Mouse (Mus musculus) embryo, embryonic 11 days (tissue): ENCODE results near the gene Crtac1.

Experiments
- DNase-seq: peaks from one replicate; pipeline ENCODE4 v3.0.0-alpha.2; 2015

The Crtac1 gene

DNA sequence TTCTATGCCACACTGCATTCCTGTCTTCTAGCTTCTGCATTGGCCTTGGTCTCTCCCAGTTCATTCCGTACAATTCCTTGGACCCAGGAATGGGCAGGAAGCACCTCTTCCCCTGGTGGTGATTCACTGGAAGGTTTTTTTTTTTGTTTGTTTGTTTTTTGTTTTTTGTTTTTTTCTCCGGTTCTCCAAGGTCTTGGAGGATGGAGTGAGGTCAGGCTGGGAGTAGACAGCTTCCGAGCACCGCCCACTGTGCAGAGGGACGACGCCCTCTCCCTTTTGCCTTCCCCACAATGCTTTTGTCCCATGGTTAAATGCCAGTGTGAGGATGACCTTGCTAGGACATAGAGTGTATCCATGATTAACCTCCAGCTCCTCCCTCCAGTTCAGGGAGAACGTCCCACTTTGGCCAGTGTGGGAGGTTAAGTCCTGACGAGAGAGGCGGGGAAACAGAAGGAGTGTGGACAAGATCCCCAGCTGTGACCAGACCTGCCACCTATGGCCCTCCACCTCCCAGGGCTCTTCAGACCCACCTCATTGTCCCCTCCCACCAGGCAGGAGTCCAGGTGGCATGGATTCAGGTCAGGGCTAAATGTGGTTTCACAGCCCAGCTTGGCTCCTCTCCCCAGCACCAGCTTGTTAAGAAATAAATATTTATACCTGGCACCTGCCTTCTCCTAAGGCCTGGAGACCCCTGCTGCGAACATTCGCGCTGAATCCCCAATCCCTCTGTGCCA is 109.1 kb downstream of the Crtac1 start:
- DNase-seq = no peak

DNA sequence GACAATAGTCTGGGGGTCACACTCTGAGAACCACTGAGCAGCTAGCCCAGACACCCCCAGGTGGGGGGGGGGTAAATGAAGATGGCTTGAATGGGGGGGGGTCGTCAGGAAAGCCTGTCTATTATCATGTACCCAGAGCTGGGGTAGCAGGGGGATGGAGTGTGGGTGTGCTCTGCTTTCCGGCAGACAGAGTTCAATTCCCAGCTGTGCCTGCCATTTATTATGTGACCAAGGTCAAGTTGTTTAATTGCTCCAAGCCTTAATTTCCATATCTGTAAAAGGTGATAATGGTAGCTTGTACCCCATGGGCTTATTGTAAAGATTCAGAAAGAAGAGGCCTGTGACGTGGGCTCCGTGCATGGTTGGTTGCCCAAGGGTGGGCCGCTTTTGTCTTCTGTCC is 109.6 kb downstream of the Crtac1 start:
- DNase-seq = no peak

DNA sequence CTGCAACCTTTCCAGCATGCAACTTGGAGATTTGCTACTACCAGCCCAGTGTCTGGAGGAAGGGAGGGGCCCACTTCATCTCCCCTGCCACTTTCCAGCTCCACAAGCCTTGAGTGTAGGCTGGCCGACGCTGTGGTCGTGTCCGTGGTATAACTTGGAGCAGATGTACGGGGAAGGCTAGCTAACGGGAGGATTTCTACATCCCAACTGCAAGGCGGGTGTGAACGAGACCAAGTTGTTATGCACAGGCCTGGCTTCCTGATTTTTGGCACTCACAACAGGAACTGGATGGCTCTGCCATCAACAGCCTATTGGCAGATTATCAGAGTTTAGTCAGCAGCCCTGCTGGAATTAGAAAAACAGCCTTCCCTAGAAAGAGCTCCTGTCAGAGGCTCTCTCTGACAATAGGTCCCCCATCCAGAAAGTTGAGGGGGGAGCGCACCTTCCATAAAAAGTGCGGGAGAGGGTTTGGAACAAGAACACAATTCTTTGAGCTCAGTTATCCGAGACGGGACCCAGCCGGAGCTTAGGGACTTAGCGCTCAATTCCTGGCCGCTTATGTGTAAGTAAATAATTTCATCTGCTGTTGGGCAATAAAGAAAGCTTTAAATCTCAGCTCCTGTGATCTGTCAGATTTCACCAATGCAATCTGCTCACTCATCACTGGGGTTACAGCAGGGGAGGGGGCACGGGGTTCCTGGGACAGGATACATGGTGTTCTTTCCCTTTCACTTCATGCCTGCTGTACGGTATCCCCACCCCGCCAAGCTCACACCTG is 113.7 kb downstream of the Crtac1 start:
- no peak for DNase-seq

DNA sequence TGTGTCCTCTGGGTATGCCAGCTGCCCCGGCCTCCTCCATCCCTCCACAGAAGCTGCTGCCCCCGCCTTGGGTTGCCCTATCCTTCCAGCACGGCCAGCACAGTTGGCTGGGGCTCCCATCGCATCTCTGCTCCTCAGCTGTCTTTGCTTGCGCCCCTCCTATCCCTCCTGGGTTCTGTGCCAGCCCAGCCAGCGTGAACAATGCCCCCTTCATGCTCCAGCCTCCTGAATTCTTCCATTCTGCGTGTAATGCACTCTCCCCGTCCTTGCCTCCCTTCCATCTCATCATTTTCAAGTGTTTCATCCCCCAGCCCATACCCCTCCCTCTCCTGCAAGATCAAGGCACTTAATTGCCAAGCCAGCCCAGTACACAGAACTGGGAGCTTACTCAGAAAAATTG is 114.6 kb downstream of the Crtac1 start:
- DNase-seq = no peak

DNA sequence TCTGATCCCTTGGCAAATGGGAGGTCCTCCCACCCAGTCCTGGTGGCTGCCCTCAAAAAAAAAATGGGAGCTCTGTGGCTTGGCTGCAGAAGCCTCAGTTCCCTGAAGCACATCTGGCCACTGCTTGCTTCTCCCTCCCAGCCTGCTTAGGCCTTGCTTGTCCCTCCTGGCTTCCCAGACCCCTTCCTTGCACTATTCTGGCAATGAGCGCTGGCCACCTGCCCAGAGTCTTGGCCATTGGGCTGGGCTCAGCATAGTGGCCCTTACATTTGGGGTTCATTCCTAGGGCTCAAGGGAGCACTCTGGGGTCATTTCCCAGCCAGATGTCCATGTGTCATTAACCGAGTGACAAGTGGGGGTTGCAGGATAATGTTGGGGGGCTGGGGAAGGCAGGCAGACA is 115.1 kb downstream of the Crtac1 start:
- DNase-seq = no peak

DNA sequence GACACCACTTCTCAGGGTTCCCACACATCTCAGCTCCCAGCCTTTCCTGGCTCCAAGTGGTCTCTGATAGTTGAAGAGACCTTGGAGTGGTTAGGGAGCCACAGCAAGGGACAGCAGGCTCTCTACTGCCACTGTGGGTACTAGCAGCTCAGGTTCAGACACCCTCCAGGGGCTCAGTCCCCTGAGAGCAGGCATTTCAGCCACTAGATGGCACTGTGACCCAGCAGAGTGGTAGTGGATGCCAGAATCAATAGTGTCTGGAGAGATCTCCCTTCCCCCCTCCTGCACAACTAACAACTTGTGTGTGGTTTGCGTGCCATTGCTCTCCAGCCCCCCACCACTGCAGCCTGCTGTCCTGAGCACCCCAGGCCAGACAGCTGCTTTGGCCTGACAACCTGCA is 115.7 kb downstream of the Crtac1 start:
- DNase-seq = peak; percentile 86

DNA sequence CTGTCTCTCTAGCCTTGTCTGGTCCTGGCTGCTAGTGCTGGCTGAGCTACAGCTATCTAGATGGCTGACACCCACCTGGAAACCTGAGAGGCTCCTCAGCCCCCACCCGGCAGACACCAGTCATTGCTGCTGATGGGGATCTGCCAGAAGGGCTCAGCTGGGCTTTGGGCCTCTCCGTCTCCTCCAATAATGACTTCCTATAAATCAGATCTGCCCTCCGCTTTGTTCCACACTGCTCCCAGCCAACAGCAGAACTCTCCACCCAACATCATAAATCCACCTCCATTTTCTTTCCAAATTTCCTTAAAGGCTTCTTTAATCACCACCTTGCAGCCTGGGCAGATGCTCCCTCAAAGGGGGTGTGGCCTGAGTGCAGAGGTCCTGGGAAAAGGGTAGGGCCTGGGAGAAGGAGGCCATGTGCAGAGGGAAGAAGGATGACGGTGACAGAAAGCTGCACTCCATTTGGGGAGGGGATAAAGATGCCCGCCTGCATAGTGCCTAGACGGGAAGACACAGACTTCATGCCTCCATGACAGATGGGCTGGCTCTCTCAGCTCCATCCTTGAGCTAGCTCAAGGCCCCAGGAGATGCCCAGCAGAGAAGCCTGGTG is 116.4 kb downstream of the Crtac1 start:
- DNase-seq = no peak

DNA sequence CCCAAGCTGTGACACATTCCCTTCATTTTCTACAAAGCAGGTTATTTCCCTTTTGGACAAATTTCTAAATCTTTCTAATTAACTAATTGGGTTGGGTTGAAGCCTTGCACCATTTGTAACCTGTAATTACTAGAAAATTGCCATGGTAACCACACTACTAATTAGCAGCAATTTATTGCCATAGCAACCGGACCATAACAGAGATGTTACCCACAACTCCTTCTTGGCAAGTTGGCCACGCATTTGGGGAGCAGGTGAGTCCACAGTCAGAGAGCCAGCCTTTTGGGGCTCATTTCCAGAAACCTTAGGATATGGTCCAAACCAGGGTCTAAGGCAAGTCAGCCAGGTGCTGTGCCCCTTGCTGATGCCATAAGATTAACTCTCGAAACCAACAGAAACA is 119.4 kb downstream of the Crtac1 start:
- no peak for DNase-seq

DNA sequence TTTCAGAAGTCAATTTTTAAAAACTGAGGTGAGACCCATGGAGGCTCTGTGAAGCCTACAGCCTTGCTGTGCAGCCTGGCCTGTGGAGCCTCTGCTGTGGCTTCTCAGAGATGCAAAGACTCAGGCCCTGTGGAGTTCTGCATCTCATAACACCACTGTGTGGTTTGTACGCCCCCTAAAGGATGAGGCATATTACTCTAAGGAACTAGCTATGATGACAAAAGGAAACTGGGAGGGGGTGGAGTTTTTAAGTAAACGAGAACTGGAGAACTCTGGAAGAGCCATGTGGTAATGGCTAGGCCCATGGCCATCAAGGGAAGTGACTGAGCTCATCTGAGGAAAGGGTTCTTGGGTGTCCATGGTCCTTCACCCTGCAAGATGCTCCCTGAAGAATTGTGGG is 120.3 kb downstream of the Crtac1 start:
- no peak for DNase-seq

DNA sequence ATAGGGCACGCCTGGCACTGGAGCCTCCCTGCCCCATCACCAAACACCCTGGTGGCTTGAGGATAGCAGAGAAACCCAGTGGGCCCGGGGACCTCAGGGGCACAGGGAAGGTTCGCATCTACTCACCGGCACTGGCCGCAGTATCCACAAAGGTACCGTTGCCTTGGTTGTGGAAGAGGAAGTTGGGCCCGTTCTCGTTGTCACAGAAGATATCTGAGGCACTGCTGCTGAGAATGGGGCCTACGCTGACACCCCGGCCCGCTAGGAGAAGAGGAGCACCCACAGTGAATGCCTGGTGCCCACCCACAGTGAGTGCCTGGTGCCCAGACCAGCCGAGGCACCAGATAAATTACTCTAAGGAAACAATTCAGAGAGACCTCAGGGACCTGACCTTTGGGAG is 122.7 kb downstream of the Crtac1 start:
- DNase-seq = no peak

DNA sequence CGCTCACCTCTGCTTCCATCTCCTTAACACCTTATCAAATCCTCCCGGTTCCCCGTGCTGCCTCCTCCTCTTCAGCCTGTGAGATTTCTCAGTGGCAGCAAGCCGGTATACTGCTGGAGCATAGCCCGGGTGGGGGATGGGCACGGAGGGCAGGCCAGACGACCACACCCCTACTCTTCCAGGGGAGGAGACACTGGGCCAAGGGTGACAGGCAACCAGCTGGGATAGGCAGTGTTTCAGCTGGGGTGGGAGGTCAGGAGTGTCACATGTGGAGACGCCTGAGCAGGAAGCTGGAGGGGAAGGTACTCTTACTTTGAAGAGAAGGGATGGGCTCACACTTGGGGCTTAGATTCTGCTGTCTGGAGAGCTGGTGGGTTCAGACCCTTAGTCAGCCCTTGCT is 124.6 kb downstream of the Crtac1 start:
- peak; percentile 66 for DNase-seq

DNA sequence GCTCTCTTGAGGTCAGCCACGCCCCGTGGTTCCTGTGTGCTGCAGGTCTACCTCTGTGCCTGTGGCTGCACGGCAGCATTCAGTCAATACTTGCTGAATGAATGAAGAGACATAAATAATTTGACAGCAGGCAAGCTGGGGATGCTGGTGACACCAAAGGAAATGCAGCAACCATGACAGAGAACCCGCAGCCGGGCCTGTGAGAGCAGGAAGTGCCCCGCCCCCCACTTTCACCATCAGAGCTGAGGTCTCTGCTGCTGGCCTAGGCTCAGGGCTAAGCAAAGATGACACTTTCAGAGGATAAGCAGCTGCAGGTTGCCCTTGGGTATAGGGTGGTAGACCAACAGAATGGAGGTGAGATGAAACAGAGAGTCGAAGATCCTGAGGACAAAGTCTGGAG is 125.4 kb downstream of the Crtac1 start:
- peak; percentile 41 for DNase-seq

DNA sequence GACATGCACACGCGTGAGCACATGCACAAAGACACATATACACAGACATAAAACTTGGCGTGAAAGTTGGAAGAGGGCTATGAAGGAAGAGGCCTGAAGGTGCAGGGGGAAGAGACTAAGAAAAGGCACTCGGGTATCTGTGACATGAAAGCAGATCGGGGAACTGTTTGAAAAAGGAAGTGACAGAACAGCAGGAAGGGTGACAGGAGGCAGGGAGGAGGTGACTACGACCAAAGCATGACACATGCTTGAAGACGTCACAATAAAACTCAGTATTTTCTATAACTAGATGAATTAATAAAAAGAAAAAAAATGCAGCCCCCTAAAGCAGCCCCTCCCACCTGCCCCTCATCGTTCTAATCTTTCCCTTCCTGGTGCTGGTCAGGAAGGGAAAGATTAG is 125.8 kb downstream of the Crtac1 start:
- no peak for DNase-seq

DNA sequence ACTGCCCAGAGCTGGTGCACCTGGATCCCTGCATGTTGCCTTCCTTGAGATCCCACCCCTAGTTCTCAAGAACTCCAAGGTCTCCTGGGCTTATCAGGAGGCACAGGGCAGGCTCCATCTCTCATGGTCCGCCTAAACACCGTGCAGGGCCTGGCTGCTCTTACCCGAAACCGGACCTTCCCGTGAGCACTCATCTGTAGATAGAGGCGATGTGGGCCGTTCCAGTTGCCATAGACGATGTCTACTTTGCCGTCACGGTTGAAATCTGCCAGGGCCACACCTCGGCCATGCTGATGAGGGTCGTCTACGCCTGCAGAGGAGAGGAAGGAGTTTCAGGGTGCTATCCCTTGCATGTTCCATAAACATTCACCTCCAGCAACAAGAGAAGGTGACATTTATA is 127.1 kb downstream of the Crtac1 start:
- DNase-seq = no peak

DNA sequence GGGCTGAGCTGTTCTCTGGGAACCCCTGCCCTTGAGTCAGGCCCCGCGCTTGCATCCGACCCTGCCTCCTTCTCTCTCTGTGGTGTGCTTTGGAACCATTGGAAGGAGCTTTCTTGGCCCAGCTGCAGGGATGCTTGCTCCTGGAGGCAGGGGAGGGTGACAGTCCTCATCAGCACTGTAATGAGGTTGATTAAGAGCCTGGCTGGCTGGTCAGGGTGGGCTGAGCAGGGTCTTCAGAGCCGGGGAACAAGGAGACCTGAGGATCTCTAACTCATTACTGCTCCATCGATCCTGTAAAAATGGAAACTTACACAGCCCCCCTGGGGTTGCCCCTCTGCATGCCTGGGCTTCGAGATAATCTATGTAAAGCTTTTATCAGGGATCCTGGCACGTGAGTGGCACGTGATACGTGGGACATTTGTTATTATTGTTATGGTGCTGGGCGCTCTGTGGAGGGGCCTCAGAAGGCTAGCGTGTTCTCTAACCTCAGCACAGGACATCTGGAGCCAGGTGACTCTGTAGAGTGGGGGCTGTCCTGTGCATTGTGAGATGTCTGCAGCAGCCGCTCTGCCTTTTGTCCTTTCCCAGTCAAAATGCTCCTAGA is 128.3 kb downstream of the Crtac1 start:
- DNase-seq = no peak

DNA sequence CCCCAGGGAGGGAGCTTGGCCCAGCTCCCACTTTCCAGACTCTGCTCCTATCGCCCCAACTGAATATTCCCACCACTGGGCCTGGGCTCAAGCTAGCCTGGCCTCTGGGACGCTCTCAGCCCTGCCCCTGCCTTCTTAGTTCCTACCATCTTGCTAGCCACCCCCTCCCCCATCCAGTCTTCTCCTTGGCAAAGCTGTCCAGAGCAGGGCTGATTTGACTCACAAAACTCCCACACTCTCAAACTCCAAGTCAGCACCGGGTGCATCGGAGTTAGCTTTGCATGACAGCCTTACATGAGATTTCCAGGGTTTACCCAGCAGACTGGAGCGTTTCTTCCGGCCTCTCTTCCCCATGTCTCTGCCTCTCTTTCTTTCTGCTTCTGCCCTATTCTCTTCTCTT is 138.4 kb downstream of the Crtac1 start:
- no peak for DNase-seq

DNA sequence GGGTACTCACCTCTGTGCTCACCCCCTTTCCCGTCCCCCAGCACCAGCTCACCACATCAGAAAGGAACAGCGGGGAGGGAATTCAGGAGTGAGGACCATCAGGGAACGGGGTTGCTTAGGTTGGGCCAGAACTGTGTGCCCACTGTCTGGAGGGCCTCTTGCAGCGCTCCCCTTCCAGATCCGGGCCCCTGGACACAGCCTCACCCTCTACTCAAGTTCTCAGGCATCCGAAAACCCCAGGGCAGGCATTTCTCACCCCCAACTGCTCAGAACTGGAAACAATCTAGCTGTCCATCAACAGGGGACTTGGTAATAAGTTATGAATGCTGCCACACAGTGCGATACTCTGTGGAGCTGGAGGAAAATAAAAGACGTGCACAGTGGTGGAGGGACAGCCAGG is 139.5 kb downstream of the Crtac1 start:
- DNase-seq = peak; percentile 26

DNA sequence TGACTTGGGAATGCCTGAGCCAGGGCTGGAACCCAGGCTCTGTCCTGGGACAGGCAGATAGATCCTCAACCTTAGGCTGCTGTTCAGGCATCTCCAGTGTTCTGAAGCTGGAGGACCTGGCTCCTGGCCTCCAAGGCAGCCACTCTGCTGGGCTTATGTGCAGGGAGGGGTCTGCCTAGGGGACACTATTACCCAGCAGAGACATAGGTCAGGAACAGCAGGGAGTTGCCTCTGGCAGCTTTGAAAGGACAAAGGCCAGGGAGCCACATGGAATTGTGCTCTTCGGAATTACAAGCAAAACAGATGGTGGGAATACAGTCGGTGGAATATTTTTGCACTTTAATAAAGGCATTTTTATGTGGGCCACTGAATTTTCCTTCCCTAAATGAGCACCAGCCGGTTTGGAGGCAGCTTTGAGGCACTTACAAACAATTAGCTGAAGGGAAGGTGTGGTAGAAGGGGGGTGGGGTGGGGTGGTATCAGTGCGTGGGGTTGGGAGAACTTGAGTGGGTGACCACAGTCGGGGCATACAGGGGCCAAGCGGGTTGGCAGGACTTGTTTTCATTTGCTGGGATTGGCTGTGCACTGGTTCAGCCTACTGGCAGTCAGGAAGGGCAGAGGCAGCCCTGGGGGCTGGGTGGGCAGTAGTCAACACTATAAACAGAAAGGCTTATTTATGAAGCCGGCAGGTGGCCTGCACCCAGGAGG is 140.5 kb downstream of the Crtac1 start:
- DNase-seq = peak; percentile 17

DNA sequence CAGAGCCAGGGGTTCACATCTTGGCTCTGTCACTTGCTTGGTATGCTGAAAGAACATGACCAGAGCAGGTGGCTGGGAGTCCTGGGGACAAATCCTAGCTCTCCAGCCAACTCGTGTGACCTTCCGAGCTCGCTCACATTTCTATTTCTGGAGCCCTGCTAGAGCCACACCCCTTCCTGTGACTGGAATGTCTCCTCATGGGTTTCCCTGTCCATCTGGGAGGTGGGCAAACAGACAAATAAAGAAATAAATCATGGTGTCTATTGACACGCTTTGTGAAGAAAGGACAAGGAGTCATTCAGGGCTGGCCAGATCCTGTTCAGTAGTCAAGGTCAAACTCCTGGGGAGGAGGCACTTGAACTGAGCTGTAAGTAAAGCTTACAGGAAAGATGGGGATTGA is 143.2 kb downstream of the Crtac1 start:
- no peak for DNase-seq

DNA sequence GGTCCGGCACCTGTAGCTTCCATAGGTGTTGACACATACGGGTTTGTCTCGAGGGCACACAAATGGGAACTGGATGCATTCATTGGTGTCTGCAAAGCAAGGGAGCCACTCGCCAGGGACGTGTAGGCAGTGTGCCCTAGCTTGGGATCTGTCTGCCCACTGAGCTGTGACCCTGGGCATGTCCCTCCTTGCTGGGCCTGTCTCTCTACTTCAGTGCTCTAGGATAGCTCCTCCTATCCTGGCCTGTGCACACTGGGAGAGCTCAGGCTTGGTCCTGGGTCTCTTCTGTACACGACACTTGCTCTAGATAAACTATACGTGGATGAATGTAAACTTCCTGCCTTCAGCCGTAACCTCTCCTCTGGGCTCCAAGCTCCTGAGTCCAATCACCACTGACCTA is 147.4 kb downstream of the Crtac1 start:
- no peak for DNase-seq

DNA sequence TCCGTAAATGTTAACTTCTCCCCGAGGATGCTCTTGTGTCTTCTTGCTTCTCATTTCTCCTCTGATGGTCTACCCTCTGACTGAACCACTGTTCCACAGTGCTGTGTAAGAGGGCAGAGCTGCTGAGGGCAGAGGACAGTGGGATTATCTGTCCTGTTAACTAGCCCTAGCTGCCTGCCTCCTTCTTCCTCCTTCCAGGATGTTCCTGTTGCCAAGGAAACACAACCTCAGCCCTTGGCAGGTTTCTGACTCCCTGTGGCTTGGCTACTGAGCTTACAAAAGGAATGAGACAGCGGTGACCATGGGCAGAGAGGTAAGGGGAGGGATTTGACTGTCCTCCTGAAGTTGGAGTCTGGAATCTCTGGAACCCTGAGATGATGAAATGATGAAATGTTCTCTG is 152.0 kb downstream of the Crtac1 start:
- no peak for DNase-seq

DNA sequence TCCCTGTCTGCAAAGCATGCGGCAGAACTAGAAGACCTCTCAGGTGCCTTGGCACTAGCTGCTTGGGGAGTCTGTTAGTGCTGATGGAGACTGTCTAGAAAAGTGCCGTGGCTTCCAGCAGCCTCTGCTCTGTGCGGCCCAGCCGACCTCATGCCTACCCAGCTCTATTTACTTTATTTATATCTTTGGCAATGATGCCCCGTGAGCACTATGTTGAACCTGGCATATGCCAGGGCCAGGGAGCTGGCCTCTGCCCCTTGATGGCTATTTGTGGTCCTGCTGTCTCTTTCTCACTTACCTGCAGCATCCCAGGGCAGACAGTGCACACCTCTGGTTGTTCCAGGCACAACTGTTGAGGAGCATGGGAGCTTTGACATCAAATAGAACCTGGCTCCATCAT is 153.1 kb downstream of the Crtac1 start:
- DNase-seq = no peak

DNA sequence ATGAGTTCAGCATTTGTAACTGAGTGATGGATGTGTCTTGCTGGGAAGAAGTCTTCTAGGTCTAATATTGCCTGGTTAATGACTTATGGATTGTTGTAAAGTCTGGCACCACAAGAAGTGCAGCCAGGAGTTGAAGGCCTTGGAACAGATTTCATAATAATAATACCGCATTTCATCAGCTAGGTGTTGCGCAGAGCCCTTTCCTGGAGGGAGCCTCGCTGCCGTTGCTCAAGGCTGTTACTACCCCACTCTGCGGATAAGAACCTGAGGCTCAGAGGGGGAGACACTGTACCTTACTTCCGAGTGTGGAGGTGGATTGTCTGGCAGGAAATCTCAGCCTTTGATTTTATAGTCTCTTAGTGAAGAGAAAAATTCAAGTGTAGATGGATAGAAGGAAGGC is 154.3 kb downstream of the Crtac1 start:
- DNase-seq = no peak
